Mouse (Mus musculus) G1E (cell line): ENCODE results near the gene Lsg1.

Source experiments
- CTCF ChIP-seq: IDR thresholded peaks from 2 replicates; pipeline ENCODE4 v1.5.1; 2012; ENCODE audit warnings: low read depth, low read length, inconsistent platforms, mixed read lengths
- GATA1 ChIP-seq: IDR thresholded peaks from 2 replicates; pipeline ENCODE4 v1.6.1; 2012; ENCODE audit warnings: borderline replicate concordance, low read length, inconsistent platforms, mixed read lengths
- GATA2 ChIP-seq: IDR thresholded peaks from 2 replicates; pipeline ENCODE4 v1.6.1; 2012; ENCODE audit warnings: low read depth, low read length, inconsistent platforms, borderline replicate concordance
- POLR2AphosphoS5 ChIP-seq: IDR thresholded peaks from 2 replicates; pipeline ENCODE4 v1.6.1; 2012; ENCODE audit warnings: low read depth, low read length, inconsistent platforms; ENCODE audit not compliant: insufficient replicate concordance
- TAL1 ChIP-seq: conservative IDR thresholded peaks from 2 replicates; pipeline ENCODE4 v1.6.1; 2012; ENCODE audit warnings: low read depth, low read length, inconsistent platforms, mixed read lengths

GRCm38 (mm10) chr16:30539433-30539832 lies 48.0 kb downstream of the Lsg1 start:
- TF ChIP-seq CTCF (peak; percentile 90), TAL1 (no peak), GATA1 (no peak), POLR2AphosphoS5 (no peak), GATA2 (no peak)
